Comparison of ENCODE assay signal across 8 mouse cellular contexts in genomic region chr17:45873200-45873955, GRCm38 (mm10).
DNase-seq lines count a peak whose midpoint lies in the region; ATAC-seq and TF ChIP-seq lines count a peak whose summit lies in the region.

No protein-coding gene starts in this region.

- peak; percentile 75 for ATAC-seq in forebrain, embryonic 16.5 days
- ATAC-seq in stomach, embryonic 16.5 days (ENCODE audit: insufficient read depth, low FRiP score): peak; percentile 54; the same call in 1 of the 2 replicates

- TF ChIP-seq CTCF in kidney, adult 2 months (conservative IDR thresholded peaks at IDR 0.05; ENCODE audit: insufficient read depth, insufficient read length, low read depth, low read length): no peak

- TF ChIP-seq POLR2A in kidney, adult 2 months (IDR thresholded peaks at IDR 0.05; ENCODE audit: low read depth, low read length): no peak

- H3K36me3 ChIP-seq in forebrain, embryonic 16.5 days (ENCODE audit: control insufficient read depth, insufficient read depth): no peaks in the 10 kb centered on the region
- H3K36me3 ChIP-seq in kidney, adult 2 months (ENCODE audit: control insufficient read depth, insufficient read depth, low read length): no peaks in the 10 kb centered on the region
- no peaks in the 10 kb centered on the region for H3K36me3 ChIP-seq in stomach, embryonic 16.5 days (ENCODE audit: control insufficient read depth, insufficient read depth, low read length)

- H3K27ac ChIP-seq in forebrain, embryonic 16.5 days (ENCODE audit: low read length): peak overlapping the region; percentile 51
- H3K27ac ChIP-seq in kidney, adult 2 months (ENCODE audit: insufficient read depth, low read depth, low read length): no peak overlapping the region
- peak overlapping the region; percentile 48; the same call in 1 of the 2 replicates for H3K27ac ChIP-seq in stomach, embryonic 16.5 days (ENCODE audit: low read length)

- H3K4me2 ChIP-seq in forebrain, embryonic 16.5 days (ENCODE audit: low read length): peak overlapping the region; percentile 51
- H3K4me2 ChIP-seq in stomach, embryonic 16.5 days (ENCODE audit: low read depth, low read length): peak overlapping the region; percentile 14

- peak overlapping the region; percentile 49 for H3K9ac ChIP-seq in forebrain, embryonic 16.5 days (replicated peaks; ENCODE audit: low read depth, low read length)
- H3K9ac ChIP-seq in stomach, embryonic 16.5 days (ENCODE audit: low read length): 0 out of 2 replicates have a peak overlapping the region, but pooled peaks have one; percentile 7

- peak; percentile 7 to 15 for DNase-seq in layer of hippocampus, postnatal 36 days
- DNase-seq in layer of hippocampus, postnatal 14 days (ENCODE audit: low spot score in 2 of 2): no peak
- DNase-seq in kidney, adult 2 months: peak; percentile 58
- DNase-seq in lung, postnatal 36 days: peak; percentile 50
- no peak for DNase-seq in T-cell, adult 2 months (ENCODE audit: low spot score)
- no peak for DNase-seq in thymus, postnatal 25 days

- H3K27me3 ChIP-seq in forebrain, embryonic 16.5 days (replicated peaks; ENCODE audit: control insufficient read depth, insufficient read depth, low read length): no peaks in the 10 kb centered on the region
- no peaks in the 10 kb centered on the region for H3K27me3 ChIP-seq in kidney, adult 2 months (replicated peaks; ENCODE audit: control insufficient read depth, insufficient read depth, low read length)
- peaks cover 6% of the 10 kb centered on the region; the same call in 1 of the 2 replicates for H3K27me3 ChIP-seq in stomach, embryonic 16.5 days (ENCODE audit: control insufficient read depth, insufficient read depth, low read length)

- H3K4me3 ChIP-seq in forebrain, embryonic 16.5 days (replicated peaks; ENCODE audit: low read length): peak overlapping the region; percentile 20; the same call in 1 of the 2 replicates
- H3K4me3 ChIP-seq in kidney, adult 2 months (ENCODE audit: insufficient read depth, low read depth, low read length): no peak overlapping the region
- no peak overlapping the region for H3K4me3 ChIP-seq in stomach, embryonic 16.5 days (replicated peaks; ENCODE audit: low read length)

- H3K9me3 ChIP-seq in forebrain, embryonic 16.5 days (ENCODE audit: control insufficient read depth, low read length): no peaks in the 10 kb centered on the region
- no peaks in the 10 kb centered on the region for H3K9me3 ChIP-seq in stomach, embryonic 16.5 days (replicated peaks; ENCODE audit: control insufficient read depth, low read length)

- WGBS in forebrain, embryonic 16.5 days: 2% methylated on average over 21 of the region's 21 CpGs
- WGBS in kidney, adult 2 months: 10% methylated on average over 21 of the region's 21 CpGs
- WGBS in stomach, embryonic 16.5 days: 11% methylated on average over 21 of the region's 21 CpGs

- H3K4me1 ChIP-seq in forebrain, embryonic 16.5 days (replicated peaks; ENCODE audit: control insufficient read depth, insufficient read depth, low read length): peaks cover 20% of the 10 kb centered on the region
- peaks cover 31% of the 10 kb centered on the region for H3K4me1 ChIP-seq in kidney, adult 2 months (ENCODE audit: control insufficient read depth, insufficient read depth, low read length)
- H3K4me1 ChIP-seq in stomach, embryonic 16.5 days (ENCODE audit: control insufficient read depth, insufficient read depth, low read length): peaks cover 26% of the 10 kb centered on the region

Comparison
In these comparisons a context has a peak if more than half of its experiments do, and no peak if none do; other contexts are left out.
1. DNase-seq: peak in layer of hippocampus, postnatal 36 days (2 of 2), kidney, adult 2 months (single experiment) and lung, postnatal 36 days (single experiment); none in layer of hippocampus, postnatal 14 days (0 of 2), T-cell, adult 2 months (single experiment) and thymus, postnatal 25 days (single experiment).